Mouse (Mus musculus) intestine, postnatal 0 days (tissue): ENCODE results near the gene Olfr1099. TPM values are rescaled to one million over a fixed set of nuclear protein-coding genes. Genes with fewer than 3 reads are reported as not detected.

ENCODE experiments used
- ATAC-seq: fragments of 200-750 bp; cut with Nextera tagmentation; 2 replicates; pipeline ENCODE4 v1.8.0; 2017; ENCODE audit warnings: mild to moderate bottlenecking, moderate TSS enrichment, moderate library complexity
- H3K27ac ChIP-seq: fragments of 300-500 bp; sonication (generic); 2 replicates; pipeline ENCODE4 v1.5.1; 2014; ENCODE audit warnings: mild to moderate bottlenecking, low read depth, low read length, moderate library complexity
- H3K27me3 ChIP-seq: fragments of 300-500 bp; sonication (generic); replicated peaks from 2 replicates; pipeline ENCODE4 v1.6.1; 2014; ENCODE audit warnings: low read length, mixed read lengths; ENCODE audit not compliant: control insufficient read depth, insufficient read depth
- H3K36me3 ChIP-seq: fragments of 300-500 bp; sonication (generic); 2 replicates; pipeline ENCODE4 v1.6.1; 2014; ENCODE audit warnings: mild to moderate bottlenecking, moderate library complexity; ENCODE audit not compliant: control insufficient read depth, insufficient read depth
- H3K4me1 ChIP-seq: fragments of 300-500 bp; sonication (generic); replicated peaks from 2 replicates; pipeline ENCODE4 v1.6.1; 2014; ENCODE audit warnings: antibody characterized with exemption, low read length, mixed read lengths; ENCODE audit not compliant: control insufficient read depth, insufficient read depth
- H3K4me2 ChIP-seq: fragments of 300-500 bp; sonication (generic); replicated peaks from 2 replicates; pipeline ENCODE4 v1.6.1; 2014; ENCODE audit warnings: low read depth, mild to moderate bottlenecking, moderate library complexity
- H3K4me3 ChIP-seq: fragments of 300-500 bp; sonication (generic); 2 replicates; pipeline ENCODE4 v1.5.1; 2014; ENCODE audit warnings: low read depth, low read length
- H3K9ac ChIP-seq: fragments of 300-500 bp; sonication (generic); 2 replicates; pipeline ENCODE4 v1.6.1; 2014; ENCODE audit warnings: mild to moderate bottlenecking, low read depth, low read length
- H3K9me3 ChIP-seq: fragments of 300-500 bp; sonication (generic); 2 replicates; pipeline ENCODE4 v1.6.1; 2016; ENCODE audit warnings: mixed run types; ENCODE audit not compliant: control insufficient read depth
- CTCF ChIP-seq: sonication (generic); IDR thresholded peaks from 2 replicates; pipeline ENCODE4 v1.5.1; 2016; ENCODE audit warnings: low read depth, mild to moderate bottlenecking, control low read depth, antibody characterized with exemption, moderate library complexity
- WGBS: fragments of 180-500 bp; shearing (Covaris S2); extraction: QIAGEN DNeasy Blood & Tissue Kit; methylation state at CpG from one replicate; pipeline ENCODE4 v1.1.7; 2014; 5-methylcytosine and 5-hydroxymethylcytosine counted together
- polyA plus RNA-seq: library from polyadenylated mRNA; unstranded; fragments of >200 nt; fragmentation: Nextera tagmentation; extraction: Ambion mirVana; gene quantifications from 2 replicates; pipeline ENCODE4 v1.2.1, GENCODE M21; 2015

The Olfr1099 gene
- polyA plus RNA-seq = not detected in 2 replicates

GRCm38 (mm10) chr2:86960593-86960992 is at the start of gene Olfr1099:
Gene Olfr1099 (minus strand): TSS chr2:86960693.
- no peak within 1 kb of the TSS for H3K4me3 ChIP-seq
- no peak for TF ChIP-seq CTCF

GRCm38 (mm10) chr2:86998098-86998497 is 37.6 kb upstream of the Olfr1099 start, which contains the start of gene Olfr1102:
Gene Olfr1102 (plus strand): TSS chr2:86998398.
- H3K4me3 ChIP-seq = no peak within 1 kb of the TSS

More at GRCm38 (mm10) chr2:86960593-86960992, at the start of gene Olfr1099:
- H3K27ac ChIP-seq = no peak within 1 kb of the TSS
- H3K9me3 ChIP-seq = no peaks in the 10 kb centered on the region
- no peak for ATAC-seq
- no peak within 1 kb of the TSS for H3K4me2 ChIP-seq
- WGBS = 81% methylated on average over 1 of the region's 1 CpGs
- no peaks in the 10 kb centered on the region for H3K36me3 ChIP-seq
- H3K4me1 ChIP-seq = no peaks in the 10 kb centered on the region
- H3K9ac ChIP-seq = no peak within 1 kb of the TSS
- H3K27me3 ChIP-seq = no peaks in the 10 kb centered on the region

DNA sequence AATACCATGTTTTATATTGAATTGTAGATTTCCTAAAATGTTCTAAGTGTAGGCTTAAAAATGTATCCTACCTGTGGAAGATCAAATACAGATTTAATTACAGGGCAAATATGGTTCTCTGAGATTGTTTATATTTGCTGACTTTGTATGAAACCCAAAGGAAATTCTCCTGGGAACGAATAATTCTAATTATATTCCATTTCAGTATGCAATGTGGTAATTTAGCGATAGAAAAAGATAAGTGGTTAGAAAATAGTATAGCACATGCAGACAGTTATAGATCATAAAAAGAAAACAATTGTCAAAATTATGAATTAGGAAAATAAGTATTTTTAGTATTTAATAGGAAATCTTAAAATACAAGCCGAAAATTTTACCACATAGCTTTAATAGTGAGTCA is 30.6 kb upstream of the Olfr1099 start, which contains the start of gene Olfr1101:
Gene Olfr1101, minus strand, starts transcription at position 101 of the 400 bp plus-strand sequence.
- Histone ChIP-seq H3K27me3 (no peaks in the 10 kb centered on the region), H3K9ac (no peak within 1 kb of the TSS), H3K4me1 (no peaks in the 10 kb centered on the region), H3K4me3 (no peak within 1 kb of the TSS), H3K36me3 (no peaks in the 10 kb centered on the region), H3K9me3 (no peaks in the 10 kb centered on the region), H3K4me2 (no peak within 1 kb of the TSS), H3K27ac (no peak within 1 kb of the TSS)
- ATAC-seq = no peak
- no peak for TF ChIP-seq CTCF
- WGBS = 69% methylated on average over 3 of the region's 3 CpGs

More at GRCm38 (mm10) chr2:86998098-86998497, 37.6 kb upstream of the Olfr1099 start, which contains the start of gene Olfr1102:
- Histone ChIP-seq H3K4me2 (no peak within 1 kb of the TSS), H3K27me3 (no peaks in the 10 kb centered on the region), H3K36me3 (no peaks in the 10 kb centered on the region), H3K9me3 (no peaks in the 10 kb centered on the region), H3K27ac (no peak within 1 kb of the TSS), H3K4me1 (no peaks in the 10 kb centered on the region), H3K9ac (no peak within 1 kb of the TSS)
- no peak for TF ChIP-seq CTCF
- no peak for ATAC-seq

DNA sequence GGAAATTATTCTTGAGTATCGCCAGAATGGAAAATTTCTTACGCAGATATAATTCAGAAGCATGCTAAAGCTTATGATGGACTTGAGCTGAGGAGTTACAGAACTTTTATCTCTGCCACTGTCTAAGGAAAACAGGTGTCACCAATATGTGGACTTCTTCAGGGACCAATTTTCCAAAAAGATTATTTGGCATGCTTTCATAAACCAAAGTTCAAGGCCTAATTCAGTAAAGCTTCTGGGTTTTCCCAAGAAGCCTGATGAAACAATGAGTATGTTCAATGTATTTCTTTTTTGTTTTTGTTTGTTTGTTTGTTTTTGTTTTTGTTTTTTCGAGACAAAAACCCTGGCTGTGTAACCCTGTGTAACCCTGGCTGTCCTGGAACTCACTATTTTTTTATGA is 19.4 kb upstream of the Olfr1099 start, which contains the start of gene Olfr1100:
Gene Olfr1100, minus strand, starts transcription at position 101 of the 400 bp plus-strand sequence.
- H3K4me2 ChIP-seq = no peak within 1 kb of the TSS
- no peak within 1 kb of the TSS for H3K9ac ChIP-seq
- no peak within 1 kb of the TSS for H3K27ac ChIP-seq
- no peak within 1 kb of the TSS for H3K4me3 ChIP-seq
- TF ChIP-seq CTCF = no peak
- WGBS = 70% methylated on average over 3 of the region's 3 CpGs
- no peaks in the 10 kb centered on the region for H3K36me3 ChIP-seq
- H3K27me3 ChIP-seq = no peaks in the 10 kb centered on the region
- ATAC-seq = no peak
- no peaks in the 10 kb centered on the region for H3K4me1 ChIP-seq
- H3K9me3 ChIP-seq = 0 out of 2 replicates have a peak, but pooled peaks cover 3% of the 10 kb centered on the region

DNA sequence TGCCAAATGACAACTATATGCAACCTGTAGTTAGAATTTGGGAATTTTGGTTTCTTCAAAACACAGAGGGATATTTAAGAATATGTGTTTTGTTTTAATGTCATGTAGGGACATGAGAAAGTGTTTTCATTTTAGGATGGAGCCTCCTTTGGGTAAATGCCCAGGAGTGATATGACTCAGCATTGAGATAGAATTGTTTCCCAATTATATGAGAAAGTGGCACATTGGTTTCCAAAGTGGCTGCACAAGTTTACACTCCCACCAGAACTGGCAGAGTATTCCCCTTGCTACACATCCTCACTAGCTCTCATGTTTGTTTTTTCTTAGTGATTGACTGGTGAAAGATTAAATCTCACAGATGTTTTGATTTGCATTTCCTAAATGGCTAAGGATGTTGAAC is 33.9 kb downstream of the Olfr1099 start:
- Histone ChIP-seq H3K27me3 (no peaks in the 10 kb centered on the region), H3K4me2 (no peak overlapping the region), H3K4me1 (no peaks in the 10 kb centered on the region), H3K36me3 (no peaks in the 10 kb centered on the region), H3K9ac (no peak overlapping the region), H3K4me3 (no peak overlapping the region), H3K9me3 (no peaks in the 10 kb centered on the region), H3K27ac (no peak overlapping the region)
- no peak for TF ChIP-seq CTCF
- ATAC-seq = no peak

GRCm38 (mm10) chr2:86924445-86924844 is 36.0 kb downstream of the Olfr1099 start, which contains the start of gene Olfr1098:
Gene Olfr1098 (minus strand): TSS chr2:86924545.
- Histone ChIP-seq H3K4me2 (no peak within 1 kb of the TSS), H3K4me1 (no peaks in the 10 kb centered on the region), H3K27me3 (no peaks in the 10 kb centered on the region), H3K27ac (no peak within 1 kb of the TSS), H3K36me3 (no peaks in the 10 kb centered on the region), H3K9me3 (no peaks in the 10 kb centered on the region), H3K9ac (no peak within 1 kb of the TSS), H3K4me3 (no peak within 1 kb of the TSS)
- no peak for ATAC-seq
- WGBS = 84% methylated on average over 1 of the region's 1 CpGs
- TF ChIP-seq CTCF = no peak
